In the genomic region with DNA sequence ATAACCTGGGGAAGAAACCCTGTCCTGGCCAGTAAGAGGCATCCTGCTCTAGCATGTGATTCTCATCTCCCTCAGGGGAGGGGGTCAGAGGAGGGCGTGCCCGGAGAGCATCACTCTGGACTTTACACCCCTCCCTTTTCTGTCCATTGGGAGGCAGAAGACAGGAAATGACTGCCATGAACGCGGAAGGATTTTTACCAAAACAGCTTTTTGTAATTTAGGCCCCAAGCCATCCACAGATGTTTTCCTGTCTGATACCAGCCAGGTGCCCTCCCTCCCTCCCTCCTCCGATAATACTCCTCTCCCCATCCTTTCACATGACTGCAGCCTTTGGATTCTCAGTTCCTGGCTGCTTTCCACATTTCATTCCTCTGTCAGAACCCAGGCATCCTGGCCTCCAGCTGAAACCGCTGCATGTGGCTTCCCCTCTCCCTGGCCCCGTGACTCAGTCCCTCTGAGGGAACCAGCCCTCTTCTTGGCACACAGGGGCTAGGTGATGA, we compare ENCODE assay signal across 9 mouse cellular contexts. TPM values are rescaled to one million over a fixed set of nuclear protein-coding genes. Genes with fewer than 3 reads are reported as not detected.
DNase-seq lines count a peak whose midpoint lies in the region; ATAC-seq and TF ChIP-seq lines count a peak whose summit lies in the region.
"Had no signal": no experiment of that assay in that cellular context is flagged by ENCODE, and none has a peak within 500 bp of the region (broad histone marks: within the 10 kb centered on the region; RNA-seq: fewer than 3 reads in every experiment).

Gene Lrrn4cl (plus strand): TSS at position 367 of the 500 bp plus-strand sequence.

- no peak for TF ChIP-seq CTCF in cortical plate, adult 2 months (IDR thresholded peaks at IDR 0.05; ENCODE audit: extremely low read depth, insufficient read depth, low read length)

- peak within 1 kb of the TSS; percentile 43; the same call in 1 of the 2 replicates for H3K27ac ChIP-seq in cortical plate, adult 2 months (ENCODE audit: insufficient read depth, low read length)
- peak within 1 kb of the TSS; percentile 76 for H3K27ac ChIP-seq in heart, embryonic 10.5 days
- H3K27ac ChIP-seq in limb, embryonic 14.5 days (replicated peaks; ENCODE audit: low read depth, low read length): peak within 1 kb of the TSS; percentile 39

- H3K4me1 ChIP-seq in cortical plate, adult 2 months (ENCODE audit: control insufficient read depth, insufficient read depth, low read length): 0 out of 2 replicates have a peak, but pooled peaks cover 1% of the 10 kb centered on the region
- peaks cover 17% of the 10 kb centered on the region for H3K4me1 ChIP-seq in heart, embryonic 10.5 days
- peaks cover 8% of the 10 kb centered on the region for H3K4me1 ChIP-seq in limb, embryonic 14.5 days (ENCODE audit: control insufficient read depth, insufficient read depth, low read length)

- peak; percentile 70; the same call in 1 of the 2 replicates for ATAC-seq in limb, embryonic 14.5 days (ENCODE audit: low FRiP score, low read depth)

- H3K4me2 ChIP-seq in limb, embryonic 14.5 days (replicated peaks; ENCODE audit: low read depth, low read length, severe bottlenecking): 0 out of 2 replicates have a peak within 1 kb of the TSS, but pooled peaks have one; percentile 7

- 0 out of 2 replicates have a peak within 1 kb of the TSS, but pooled peaks have one; percentile 21 for H3K9ac ChIP-seq in limb, embryonic 14.5 days (ENCODE audit: low read depth, low read length, severe bottlenecking)

- no peak for TF ChIP-seq POLR2A in cortical plate, adult 2 months (IDR thresholded peaks at IDR 0.05; ENCODE audit: extremely low read depth, insufficient read depth, low read length)
- TF ChIP-seq POLR2A in limb, embryonic 14.5 days (IDR thresholded peaks at IDR 0.05; ENCODE audit: borderline replicate concordance, extremely low read depth, insufficient read depth, insufficient read length): no peak

- H3K27me3 ChIP-seq in heart, embryonic 10.5 days (ENCODE audit: insufficient read depth, poor library complexity, severe bottlenecking): no peaks in the 10 kb centered on the region
- H3K27me3 ChIP-seq in limb, embryonic 14.5 days (ENCODE audit: control insufficient read depth, insufficient read depth, low read length): no peaks in the 10 kb centered on the region

- no peak within 1 kb of the TSS for H3K4me3 ChIP-seq in cortical plate, adult 2 months (ENCODE audit: insufficient read depth, low read length)
- H3K4me3 ChIP-seq in heart, embryonic 10.5 days: peak within 1 kb of the TSS; percentile 3; the same call in 1 of the 2 replicates
- H3K4me3 ChIP-seq in limb, embryonic 14.5 days (replicated peaks; ENCODE audit: low read length): no peak within 1 kb of the TSS
- H3K4me3 ChIP-seq: megakaryocyte, embryonic 14.5 days had no signal

- peaks cover 31% of the 10 kb centered on the region for H3K36me3 ChIP-seq in heart, embryonic 10.5 days
- peaks cover 21% of the 10 kb centered on the region for H3K36me3 ChIP-seq in limb, embryonic 14.5 days (ENCODE audit: control insufficient read depth, insufficient read depth, low read length)

- H3K9me3 ChIP-seq in heart, embryonic 10.5 days: no peaks in the 10 kb centered on the region
- no peaks in the 10 kb centered on the region for H3K9me3 ChIP-seq in limb, embryonic 14.5 days (ENCODE audit: control insufficient read depth, low read length)
- H3K9me3 ChIP-seq: megakaryocyte, embryonic 14.5 days had no signal

- WGBS in heart, embryonic 10.5 days: 35% methylated on average over 7 of the region's 7 CpGs
- 13% methylated on average over 7 of the region's 7 CpGs for WGBS in limb, embryonic 14.5 days

- intact Hi-C loops in left cerebral cortex, postnatal 4 days (cut with DNase I): no loop called here
- intact Hi-C loops in left cerebral cortex, postnatal 25 days (cut with DNase I): no loop called here

- DNase-seq in left cerebral cortex, postnatal 4 days: peak; percentile 30
- no peak for DNase-seq in left cerebral cortex, postnatal 25 days (ENCODE audit: low spot score in 2 of 2)
- DNase-seq in heart, embryonic 10.5 days (ENCODE audit: low spot score): no peak
- DNase-seq in limb, embryonic 14.5 days (ENCODE audit: low spot score): peak; percentile 52
- DNase-seq in urinary bladder, postnatal 36 days (ENCODE audit: low spot score in 2 of 2): peak; percentile 25 to 64
- DNase-seq in spleen, adult 12 weeks (ENCODE audit: low spot score): no peak
- no peak for DNase-seq in frontal cortex, adult 2 months (ENCODE audit: extremely low spot score in 1 of 2, low spot score in 1 of 2)

RNA-seq across cellular contexts. Expression of gene Lrrn4cl, which starts in this region (rescaled TPM):
- under 1 TPM; 0.76 to 0.93 TPM for total RNA-seq in left cerebral cortex, postnatal 4 days (2021)
- total RNA-seq in left cerebral cortex, postnatal 25 days (2021): under 1 TPM; 0.92 to 0.96 TPM
- 1.0 and 1.3 TPM in 2 replicates for polyA plus RNA-seq in cortical plate, adult 2 months (2012; rRNA removed)
- 0.36 and 0.51 TPM in 2 replicates for polyA plus RNA-seq in heart, embryonic 10.5 days (2016; fragmentation: Nextera tagmentation; extraction: Ambion mirVana)
- 1.9 and 2.1 TPM in 2 replicates for polyA plus RNA-seq in limb, embryonic 14.5 days (2012; rRNA removed)
- 0.70 and 1.6 TPM in 2 replicates for polyA plus RNA-seq in limb, embryonic 14.5 days (2014; fragmentation: Nextera tagmentation; extraction: Ambion mirVana)
- 0.96 and 1.2 TPM in 2 replicates for polyA plus RNA-seq in frontal cortex, adult 2 months (2012; rRNA removed)

Comparison
In these comparisons a context has a peak if more than half of its experiments do, and no peak if none do; other contexts are left out.
1. Peak in DNase-seq in left cerebral cortex, postnatal 4 days; RNA of the gene not detected or under 1 TPM.
2. DNase-seq: peak in limb, embryonic 14.5 days (single experiment) and urinary bladder, postnatal 36 days (2 of 2); none in left cerebral cortex, postnatal 25 days (0 of 2), heart, embryonic 10.5 days (single experiment), spleen, adult 12 weeks (single experiment) and frontal cortex, adult 2 months (0 of 2).
3. Peak in every context shown above with its lines, with median percentiles within 50 percentile points of each other: H3K27ac ChIP-seq.